Mouse (Mus musculus): ENCODE measurements around the gene Dhx30. TPM values are rescaled to one million over a fixed set of nuclear protein-coding genes. Genes with fewer than 3 reads are reported as not detected.

Gene Dhx30
- polyA plus RNA-seq (2012; rRNA removed) = 43.9 and 47.2 TPM in 2 replicates

GRCm38 (mm10) chr9:110117779-110118139, at the start of gene Dhx30:
Dhx30 (minus strand) TSS chr9:110117830.

GRCm38 (mm10) chr9:110116977-110117778, 452 bp downstream of the Dhx30 start, which contains the start of gene Smarcc1:
Smarcc1 (plus strand) TSS chr9:110117708.

Other genes starting within 250 kb of the Dhx30 start
- 14.0 and 16.8 TPM in 2 replicates for gene Cdc25a, start 242.3 kb downstream of the Dhx30 start, polyA plus RNA-seq (2012; rRNA removed)
- gene Map4, start 186.4 kb downstream of the Dhx30 start, polyA plus RNA-seq (2012; rRNA removed) = 190 and 241 TPM in 2 replicates
- 12.5 and 13.0 TPM in 2 replicates for gene Smarcc1, start 122 bp downstream of the Dhx30 start, polyA plus RNA-seq (2012; rRNA removed)
- 1.2 and 1.4 TPM in 2 replicates for gene Cspg5, start 126.0 kb upstream of the Dhx30 start, polyA plus RNA-seq (2012; rRNA removed)
- 8.2 and 10.6 TPM in 2 replicates for gene Elp6, start 187.3 kb upstream of the Dhx30 start, polyA plus RNA-seq (2012; rRNA removed)
- gene Scap, start 215.5 kb upstream of the Dhx30 start, polyA plus RNA-seq (2012; rRNA removed) = 42.3 and 49.1 TPM in 2 replicates